Mouse (Mus musculus): ENCODE measurements around the gene Slc22a14.

- TF ChIP-seq CTCF (IDR thresholded peaks at IDR 0.05; ENCODE audit: low read depth, low read length) (no peak), POLR2A (IDR thresholded peaks at IDR 0.05; ENCODE audit: borderline replicate concordance, low read depth, low read length) (no peak)
Observed at GRCm38 (mm10) chr9:119297696-119298095, 67.7 kb downstream of the Slc22a14 start.

Measured in bone marrow macrophage, adult 2 months (primary cell).